Mouse (Mus musculus): ENCODE results near the gene Notch2. TPM values are rescaled to one million over a fixed set of nuclear protein-coding genes. Genes with fewer than 3 reads are reported as not detected.

Gene Notch2
- 31.1 and 33.8 TPM in 2 replicates for polyA plus RNA-seq (2015; fragmentation: Nextera tagmentation; extraction: Ambion mirVana)

DNA sequence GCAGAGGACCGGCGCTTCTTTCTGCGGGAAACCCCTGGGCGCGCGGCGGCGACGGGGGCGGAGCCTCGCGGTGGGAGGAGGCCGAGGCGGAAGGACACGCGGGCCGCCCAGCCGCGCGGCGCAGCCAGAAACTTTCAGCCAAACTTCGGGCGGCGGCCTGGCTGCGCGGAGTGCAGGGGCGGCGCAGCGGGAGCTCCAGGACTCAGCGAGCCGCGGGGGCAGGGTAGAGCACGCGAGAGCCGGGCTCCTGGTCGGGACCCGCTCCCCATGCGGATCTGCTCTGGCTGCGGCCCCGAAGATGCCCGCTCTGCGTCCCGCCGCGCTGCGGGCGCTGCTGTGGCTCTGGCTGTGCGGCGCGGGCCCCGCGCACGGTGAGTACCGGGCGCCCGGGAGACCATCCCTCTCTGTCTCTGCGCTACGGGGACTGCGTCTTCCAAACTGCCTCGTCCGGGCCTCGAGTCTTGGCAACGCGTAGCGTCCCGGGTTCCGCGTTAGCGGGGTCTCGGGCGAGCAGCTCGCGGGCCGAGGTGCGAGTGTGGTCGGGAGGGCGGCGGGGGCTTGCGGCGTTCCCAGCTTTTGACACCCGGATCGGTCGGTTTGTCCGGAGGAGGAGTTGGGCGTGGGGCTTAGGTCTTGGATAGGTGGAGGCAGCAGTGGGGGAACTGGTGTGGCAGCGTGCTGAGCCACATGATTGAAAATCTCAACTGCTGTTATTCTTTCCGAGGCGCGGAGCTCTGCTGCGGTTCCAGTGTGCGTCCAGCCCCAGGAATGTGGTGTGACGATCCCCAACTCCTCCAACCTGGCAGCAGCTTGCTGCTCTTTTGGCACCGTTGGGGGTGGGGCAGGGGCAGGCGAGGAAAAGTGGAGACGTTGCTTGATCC, at the start of gene Notch2:
Notch2 (plus strand) TSS at position 127 of the 881 bp plus-strand sequence.
- WGBS = under 1% methylated on average over 81 of the region's 95 CpGs
- Histone ChIP-seq H3K27me3 (ENCODE audit: insufficient read depth, low read length) (no peaks in the 10 kb centered on the region), H3K9ac (replicated peaks; ENCODE audit: low read length) (peak within 1 kb of the TSS; percentile 97)

DNA sequence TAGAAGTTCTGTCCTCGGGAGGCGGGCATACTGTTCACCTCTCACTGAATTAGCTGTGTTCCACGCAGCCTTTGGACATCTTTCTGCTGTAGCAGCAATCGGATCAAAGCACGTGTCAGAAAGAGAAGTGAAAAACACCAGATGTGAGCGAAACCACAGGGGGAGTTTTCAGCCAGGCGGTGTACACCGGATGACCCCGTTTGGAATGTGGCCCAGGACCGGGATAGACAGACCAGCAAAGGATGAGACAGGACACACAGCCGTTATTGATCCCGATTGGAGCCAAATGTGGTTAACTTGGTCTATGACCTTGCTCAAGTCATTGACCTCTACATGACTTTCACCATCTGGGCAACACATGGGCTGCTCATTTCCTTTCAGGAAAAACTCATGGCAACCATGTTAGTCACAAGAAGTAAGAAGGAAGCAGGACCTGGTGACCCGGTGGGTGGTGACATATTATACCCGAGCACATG, 48.4 kb upstream of the Notch2 start:
- Histone ChIP-seq H3K9me3 (ENCODE audit: low read length) (no peaks in the 10 kb centered on the region), H3K27ac (ENCODE audit: low read length) (no peak overlapping the region), H3K4me3 (ENCODE audit: low read length) (no peak overlapping the region), H3K27me3 (ENCODE audit: insufficient read depth, low read length) (no peaks in the 10 kb centered on the region), H3K4me2 (replicated peaks; ENCODE audit: low read depth, low read length) (no peak overlapping the region), H3K4me1 (ENCODE audit: insufficient read depth, low read length) (peaks cover 10% of the 10 kb centered on the region), H3K9ac (replicated peaks; ENCODE audit: low read length) (no peak overlapping the region), H3K36me3 (ENCODE audit: insufficient read depth, low read length) (no peaks in the 10 kb centered on the region)
- no peak for ATAC-seq (ENCODE audit: low FRiP score, low TSS enrichment)
- 48% methylated on average over 14 of the region's 14 CpGs for WGBS

More for the DNA sequence above, at the start of gene Notch2:
- Histone ChIP-seq H3K27ac (ENCODE audit: low read length) (peak within 1 kb of the TSS; percentile 95), H3K4me1 (ENCODE audit: insufficient read depth, low read length) (peaks cover 37% of the 10 kb centered on the region), H3K36me3 (ENCODE audit: insufficient read depth, low read length) (no peaks in the 10 kb centered on the region), H3K9me3 (ENCODE audit: low read length) (no peaks in the 10 kb centered on the region), H3K4me3 (ENCODE audit: low read length) (peak within 1 kb of the TSS; percentile 90), H3K4me2 (replicated peaks; ENCODE audit: low read depth, low read length) (peak within 1 kb of the TSS; percentile 81)
- ATAC-seq (ENCODE audit: low FRiP score, low TSS enrichment) = peak; percentile 91

DNA sequence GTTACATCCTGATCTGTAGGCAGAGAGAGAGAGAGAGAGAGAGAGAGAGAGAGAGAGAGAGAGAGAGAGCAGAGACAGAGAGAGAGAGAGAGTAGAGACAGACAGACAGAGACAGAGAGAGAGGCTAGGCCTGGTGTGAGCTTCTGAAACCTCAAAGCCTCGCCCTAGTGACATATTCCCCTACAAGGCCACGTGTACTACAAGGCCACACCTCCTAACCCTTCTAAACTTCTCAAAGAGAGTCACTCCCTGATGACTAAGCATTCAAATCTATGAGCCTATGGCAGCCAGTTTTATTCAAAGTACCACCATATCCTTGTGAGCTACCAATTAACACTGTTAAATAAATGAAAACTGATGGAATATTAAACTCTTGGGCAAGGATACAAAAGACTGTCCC, 45.7 kb upstream of the Notch2 start:
- ATAC-seq (ENCODE audit: low FRiP score, low TSS enrichment) = no peak
- Histone ChIP-seq H3K4me2 (replicated peaks; ENCODE audit: low read depth, low read length) (no peak overlapping the region), H3K27me3 (ENCODE audit: insufficient read depth, low read length) (no peaks in the 10 kb centered on the region), H3K4me3 (ENCODE audit: low read length) (no peak overlapping the region), H3K9me3 (ENCODE audit: low read length) (no peaks in the 10 kb centered on the region), H3K9ac (replicated peaks; ENCODE audit: low read length) (no peak overlapping the region), H3K4me1 (ENCODE audit: insufficient read depth, low read length) (peaks cover 20% of the 10 kb centered on the region), H3K27ac (ENCODE audit: low read length) (no peak overlapping the region), H3K36me3 (ENCODE audit: insufficient read depth, low read length) (no peaks in the 10 kb centered on the region)
- WGBS = 64% methylated on average over 2 of the region's 2 CpGs

DNA sequence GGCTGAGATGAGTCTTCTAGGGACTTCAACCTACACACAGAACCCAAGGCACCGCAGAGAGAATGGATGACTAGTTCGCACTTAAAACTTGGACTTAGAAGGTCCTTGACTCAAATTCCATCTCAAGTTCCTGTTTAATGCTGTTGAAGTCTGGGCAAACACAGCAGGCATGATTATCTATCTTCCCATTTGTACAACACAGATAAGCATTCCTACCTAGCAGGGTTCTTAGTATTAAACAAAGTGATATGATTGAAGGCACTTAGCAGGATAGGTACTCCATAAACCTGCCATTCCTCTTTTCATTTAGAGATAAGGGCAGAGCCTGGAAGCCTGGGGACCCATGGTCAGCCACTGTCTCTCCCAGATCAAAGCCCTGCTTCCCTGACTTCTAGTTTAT, 45.1 kb upstream of the Notch2 start:
- no peak for ATAC-seq (ENCODE audit: low FRiP score, low TSS enrichment)
- WGBS = 93% methylated on average over 2 of the region's 2 CpGs

DNA sequence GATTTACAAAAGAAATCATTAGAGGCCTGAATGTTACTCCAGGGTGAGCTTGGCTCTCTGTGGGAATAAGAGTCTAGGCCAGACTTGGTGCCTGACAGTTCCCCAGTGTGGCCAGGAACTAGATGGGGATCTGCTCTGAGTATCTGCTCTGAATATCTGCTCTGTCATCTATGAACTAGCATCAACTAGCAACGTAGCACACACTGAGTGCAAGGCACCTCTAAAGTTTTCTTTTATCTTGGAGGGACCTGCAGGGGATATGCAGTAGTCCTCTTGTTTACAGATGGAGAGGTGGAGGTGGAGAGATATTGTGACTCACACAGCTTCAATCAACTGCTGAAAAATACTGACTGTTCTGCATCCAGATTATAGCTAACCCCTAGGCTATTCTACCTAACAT, 44.3 kb upstream of the Notch2 start:
- no peaks in the 10 kb centered on the region for H3K9me3 ChIP-seq (ENCODE audit: low read length)
- no peak overlapping the region for H3K4me3 ChIP-seq (ENCODE audit: low read length)
- H3K27me3 ChIP-seq (ENCODE audit: insufficient read depth, low read length) = no peaks in the 10 kb centered on the region
- H3K4me2 ChIP-seq (replicated peaks; ENCODE audit: low read depth, low read length) = no peak overlapping the region
- no peaks in the 10 kb centered on the region for H3K36me3 ChIP-seq (ENCODE audit: insufficient read depth, low read length)
- WGBS = 52% methylated on average over 1 of the region's 1 CpGs
- H3K4me1 ChIP-seq (ENCODE audit: insufficient read depth, low read length) = peaks cover 30% of the 10 kb centered on the region
- no peak overlapping the region for H3K9ac ChIP-seq (replicated peaks; ENCODE audit: low read length)
- no peak overlapping the region for H3K27ac ChIP-seq (ENCODE audit: low read length)
- no peak for ATAC-seq (ENCODE audit: low FRiP score, low TSS enrichment)

More for the DNA sequence above, 45.1 kb upstream of the Notch2 start:
- Histone ChIP-seq H3K4me2 (replicated peaks; ENCODE audit: low read depth, low read length) (no peak overlapping the region), H3K4me3 (ENCODE audit: low read length) (no peak overlapping the region), H3K27ac (ENCODE audit: low read length) (no peak overlapping the region), H3K9me3 (ENCODE audit: low read length) (no peaks in the 10 kb centered on the region), H3K4me1 (ENCODE audit: insufficient read depth, low read length) (peaks cover 26% of the 10 kb centered on the region), H3K9ac (replicated peaks; ENCODE audit: low read length) (no peak overlapping the region), H3K36me3 (ENCODE audit: insufficient read depth, low read length) (no peaks in the 10 kb centered on the region), H3K27me3 (ENCODE audit: insufficient read depth, low read length) (no peaks in the 10 kb centered on the region)

DNA sequence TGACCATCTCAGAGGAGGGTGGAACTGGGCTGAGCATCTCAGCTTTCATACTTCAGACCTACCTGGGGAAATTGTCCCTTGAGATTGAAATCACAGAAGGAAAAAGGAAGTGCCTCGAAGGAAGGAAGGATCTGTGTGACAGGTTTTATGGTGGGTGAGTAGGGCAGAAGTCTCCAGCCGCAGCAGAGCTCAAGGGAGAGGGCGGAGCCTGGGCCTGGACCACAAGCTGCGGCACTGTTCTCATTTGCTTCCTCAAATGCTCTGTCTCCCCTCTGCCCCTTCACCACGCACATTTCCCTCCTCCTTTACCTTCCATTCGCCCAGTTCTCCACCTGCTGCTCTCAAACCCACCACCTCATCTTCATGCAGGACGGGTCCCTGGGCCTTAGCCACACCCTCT, 42.2 kb upstream of the Notch2 start:
- no peak overlapping the region for H3K4me3 ChIP-seq (ENCODE audit: low read length)
- H3K27ac ChIP-seq (ENCODE audit: low read length) = peak overlapping the region; percentile 11; the same call in 1 of the 2 replicates
- H3K27me3 ChIP-seq (ENCODE audit: insufficient read depth, low read length) = no peaks in the 10 kb centered on the region
- ATAC-seq (ENCODE audit: low FRiP score, low TSS enrichment) = peak; percentile 47; the same call in 1 of the 2 replicates
- H3K36me3 ChIP-seq (ENCODE audit: insufficient read depth, low read length) = no peaks in the 10 kb centered on the region
- WGBS = 11% methylated on average over 7 of the region's 7 CpGs
- peak overlapping the region; percentile 3; the same call in 1 of the 2 replicates for H3K9ac ChIP-seq (replicated peaks; ENCODE audit: low read length)
- no peak overlapping the region for H3K4me2 ChIP-seq (replicated peaks; ENCODE audit: low read depth, low read length)
- no peaks in the 10 kb centered on the region for H3K9me3 ChIP-seq (ENCODE audit: low read length)
- H3K4me1 ChIP-seq (ENCODE audit: insufficient read depth, low read length) = peaks cover 26% of the 10 kb centered on the region

DNA sequence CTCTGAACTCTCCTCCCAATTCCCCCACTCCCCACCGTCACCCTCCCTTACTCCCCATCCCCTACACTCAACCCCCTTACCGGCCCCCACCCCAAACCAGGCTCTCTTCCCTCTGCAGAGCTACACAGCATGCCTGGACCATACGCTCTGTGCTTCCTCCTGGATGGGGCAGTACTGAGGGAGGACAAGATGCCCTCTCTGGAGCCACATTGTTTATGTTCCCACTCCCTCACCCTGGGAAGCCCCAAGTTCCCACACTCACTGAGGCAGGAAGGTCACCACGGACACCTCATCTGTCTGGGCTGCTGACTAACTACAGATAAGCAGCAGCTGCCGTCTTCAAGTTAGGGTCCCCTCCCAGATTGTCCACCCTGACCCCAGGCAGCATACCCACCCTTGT, 41.1 kb upstream of the Notch2 start:
- Histone ChIP-seq H3K4me1 (ENCODE audit: insufficient read depth, low read length) (peaks cover 26% of the 10 kb centered on the region), H3K4me2 (replicated peaks; ENCODE audit: low read depth, low read length) (no peak overlapping the region), H3K9me3 (ENCODE audit: low read length) (no peaks in the 10 kb centered on the region), H3K27me3 (ENCODE audit: insufficient read depth, low read length) (no peaks in the 10 kb centered on the region), H3K27ac (ENCODE audit: low read length) (peak overlapping the region; percentile 48; the same call in 1 of the 2 replicates), H3K36me3 (ENCODE audit: insufficient read depth, low read length) (no peaks in the 10 kb centered on the region), H3K4me3 (ENCODE audit: low read length) (no peak overlapping the region), H3K9ac (replicated peaks; ENCODE audit: low read length) (no peak overlapping the region)
- peak; percentile 85 for ATAC-seq (ENCODE audit: low FRiP score, low TSS enrichment)
- 33% methylated on average over 5 of the region's 5 CpGs for WGBS

DNA sequence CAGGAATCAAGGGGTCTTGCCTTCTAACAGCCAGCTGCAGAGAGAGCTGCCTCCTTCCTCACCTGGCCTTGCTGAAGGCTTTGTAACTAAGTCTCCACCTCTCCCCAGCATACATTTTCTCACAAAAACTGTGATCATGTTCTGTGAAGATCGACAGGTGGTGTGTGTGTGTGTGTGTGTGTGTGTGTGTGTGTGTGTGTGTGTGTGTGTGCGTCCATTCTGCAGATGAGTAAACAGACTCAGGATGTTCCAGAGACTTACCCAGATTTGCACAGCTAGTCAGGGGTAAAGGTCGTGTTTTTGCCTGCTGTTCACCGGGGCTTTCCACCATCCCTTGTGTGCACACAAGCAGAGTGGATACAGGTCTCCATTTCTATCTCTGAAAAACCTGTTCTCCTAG, 40.6 kb upstream of the Notch2 start:
- H3K27ac ChIP-seq (ENCODE audit: low read length) = 0 out of 2 replicates have a peak overlapping the region, but pooled peaks have one; percentile 8
- H3K9ac ChIP-seq (replicated peaks; ENCODE audit: low read length) = no peak overlapping the region
- no peak overlapping the region for H3K4me2 ChIP-seq (replicated peaks; ENCODE audit: low read depth, low read length)
- no peak overlapping the region for H3K4me3 ChIP-seq (ENCODE audit: low read length)
- H3K27me3 ChIP-seq (ENCODE audit: insufficient read depth, low read length) = no peaks in the 10 kb centered on the region
- peaks cover 26% of the 10 kb centered on the region for H3K4me1 ChIP-seq (ENCODE audit: insufficient read depth, low read length)
- WGBS = 33% methylated on average over 4 of the region's 4 CpGs
- no peaks in the 10 kb centered on the region for H3K9me3 ChIP-seq (ENCODE audit: low read length)
- no peak for ATAC-seq (ENCODE audit: low FRiP score, low TSS enrichment)
- no peaks in the 10 kb centered on the region for H3K36me3 ChIP-seq (ENCODE audit: insufficient read depth, low read length)

DNA sequence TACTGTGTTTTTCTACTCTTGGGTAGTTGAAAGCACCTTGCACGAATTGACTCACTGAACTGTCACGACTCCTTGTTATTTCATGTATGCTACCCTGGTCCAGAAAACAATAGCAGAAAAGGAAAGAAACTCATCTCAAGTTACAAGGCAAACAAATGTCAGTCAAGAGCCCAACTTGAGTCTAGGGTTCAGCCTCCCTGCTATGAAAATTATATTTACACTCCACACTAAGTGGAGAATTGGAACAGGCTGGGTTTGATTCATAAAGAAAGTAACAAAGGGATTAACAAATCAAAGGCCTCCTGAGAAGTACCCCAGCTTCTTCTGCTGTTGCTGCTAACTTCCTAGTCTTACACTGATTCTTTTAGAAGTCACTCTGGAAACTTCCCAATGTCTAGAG, 40.0 kb upstream of the Notch2 start:
- no peak overlapping the region for H3K4me2 ChIP-seq (replicated peaks; ENCODE audit: low read depth, low read length)
- H3K36me3 ChIP-seq (ENCODE audit: insufficient read depth, low read length) = no peaks in the 10 kb centered on the region
- 8% methylated on average over 2 of the region's 2 CpGs for WGBS
- no peak for ATAC-seq (ENCODE audit: low FRiP score, low TSS enrichment)
- H3K4me1 ChIP-seq (ENCODE audit: insufficient read depth, low read length) = peaks cover 26% of the 10 kb centered on the region
- H3K9me3 ChIP-seq (ENCODE audit: low read length) = no peaks in the 10 kb centered on the region
- no peak overlapping the region for H3K4me3 ChIP-seq (ENCODE audit: low read length)
- H3K27me3 ChIP-seq (ENCODE audit: insufficient read depth, low read length) = no peaks in the 10 kb centered on the region
- 0 out of 2 replicates have a peak overlapping the region, but pooled peaks have one; percentile 8 for H3K27ac ChIP-seq (ENCODE audit: low read length)
- H3K9ac ChIP-seq (replicated peaks; ENCODE audit: low read length) = no peak overlapping the region

DNA sequence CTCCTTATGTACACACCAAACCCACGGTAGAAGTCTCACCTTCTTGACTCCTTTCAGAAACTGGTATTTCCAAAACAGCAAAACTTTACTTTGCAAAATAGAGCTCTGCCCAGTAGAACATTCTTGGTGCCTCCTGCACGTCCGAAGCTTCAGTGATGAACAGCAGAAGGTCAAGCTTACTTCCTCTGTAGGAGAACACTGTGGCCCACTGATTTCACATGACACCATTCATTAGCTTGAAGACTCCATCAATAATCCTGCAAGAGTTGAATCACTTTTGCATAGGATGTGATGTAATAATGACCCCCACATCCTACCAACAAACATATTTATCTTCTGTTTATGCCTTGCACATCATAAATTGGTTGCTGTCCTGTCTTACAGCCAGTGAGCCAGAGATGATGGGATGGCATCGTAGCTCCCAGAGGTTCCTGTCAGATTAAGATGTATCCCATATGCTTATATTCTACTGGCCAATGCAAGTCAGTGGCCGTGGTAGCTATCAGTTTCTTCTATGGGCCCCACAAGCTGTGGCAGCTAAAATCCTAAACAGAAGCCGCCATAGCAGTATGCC, 39.0 kb upstream of the Notch2 start:
- Histone ChIP-seq H3K9ac (replicated peaks; ENCODE audit: low read length) (no peak overlapping the region), H3K36me3 (ENCODE audit: insufficient read depth, low read length) (no peaks in the 10 kb centered on the region), H3K9me3 (ENCODE audit: low read length) (no peaks in the 10 kb centered on the region), H3K27ac (ENCODE audit: low read length) (no peak overlapping the region), H3K4me1 (ENCODE audit: insufficient read depth, low read length) (peaks cover 26% of the 10 kb centered on the region), H3K27me3 (ENCODE audit: insufficient read depth, low read length) (no peaks in the 10 kb centered on the region), H3K4me3 (ENCODE audit: low read length) (no peak overlapping the region), H3K4me2 (replicated peaks; ENCODE audit: low read depth, low read length) (no peak overlapping the region)
- no peak for ATAC-seq (ENCODE audit: low FRiP score, low TSS enrichment)
- 56% methylated on average over 6 of the region's 6 CpGs for WGBS

Measured in kidney, embryonic 16.5 days (tissue).